Mouse (Mus musculus) forebrain, embryonic 12.5 days (tissue): ENCODE data around the gene Hoxa7. TPM values are rescaled to one million over a fixed set of nuclear protein-coding genes. Genes with fewer than 3 reads are reported as not detected.

Experiments
- ATAC-seq: fragments of 200-750 bp; cut with Nextera tagmentation; 2 replicates; pipeline ENCODE4 v1.8.0; 2017; ENCODE audit warnings: moderate TSS enrichment; ENCODE audit not compliant: low FRiP score
- H3K27ac ChIP-seq: fragments of 300-500 bp; sonication (generic); 2 replicates; pipeline ENCODE4 v1.5.1; 2016; ENCODE audit warnings: mild to moderate bottlenecking
- H3K27me3 ChIP-seq: fragments of 300-500 bp; sonication (generic); 2 replicates; pipeline ENCODE4 v1.6.1; 2016; ENCODE audit warnings: mild to moderate bottlenecking
- H3K36me3 ChIP-seq: fragments of 300-500 bp; sonication (generic); replicated peaks from 2 replicates; pipeline ENCODE4 v1.6.1; 2016; ENCODE audit warnings: mild to moderate bottlenecking
- H3K4me1 ChIP-seq: fragments of 300-500 bp; sonication (generic); 2 replicates; pipeline ENCODE4 v1.6.1; 2016
- H3K4me2 ChIP-seq: fragments of 300-500 bp; sonication (generic); 2 replicates; pipeline ENCODE4 v1.6.1; 2016; ENCODE audit warnings: mild to moderate bottlenecking, moderate library complexity
- H3K4me3 ChIP-seq: fragments of 300-500 bp; sonication (generic); replicated peaks from 2 replicates; pipeline ENCODE4 v1.5.1; 2016; ENCODE audit warnings: mild to moderate bottlenecking
- H3K9ac ChIP-seq: fragments of 300-500 bp; sonication (generic); 2 replicates; pipeline ENCODE4 v1.6.1; 2016; ENCODE audit warnings: mild to moderate bottlenecking
- H3K9me3 ChIP-seq: fragments of 300-500 bp; sonication (generic); 2 replicates; pipeline ENCODE4 v1.6.1; 2016
- WGBS: fragments of 180-500 bp; shearing (Covaris S2); methylation state at CpG from one replicate; pipeline ENCODE4 v1.1.7; 2016; 5-methylcytosine and 5-hydroxymethylcytosine counted together
- polyA plus RNA-seq: library from polyadenylated mRNA; unstranded; fragments of >200 nt; fragmentation: Nextera tagmentation; extraction: Ambion mirVana; gene quantifications from 2 replicates; pipeline ENCODE4 v1.2.1, GENCODE M21; 2016

Gene Hoxa7
- polyA plus RNA-seq, 1 experiment from 2014 or later, result not detected

DNA sequence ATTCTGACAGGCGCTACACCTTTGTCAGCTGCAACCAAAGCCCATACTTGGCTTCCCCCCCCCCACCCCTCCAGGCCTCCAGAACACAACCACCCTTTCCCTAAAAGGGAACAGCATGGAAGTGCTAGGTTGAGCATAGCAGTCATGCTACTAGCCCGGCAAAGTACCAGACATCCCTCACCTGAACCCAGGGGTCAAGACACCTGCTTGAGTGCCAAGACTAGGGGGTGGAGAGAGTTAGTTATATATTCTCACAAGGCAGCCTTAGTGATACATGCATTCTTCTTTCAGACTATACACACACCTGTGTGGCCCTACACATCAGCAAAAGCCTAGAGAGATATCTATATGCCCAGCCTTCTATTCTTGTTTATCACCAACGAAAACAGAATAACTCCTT lies 35.8 kb downstream of the Hoxa7 start:
- Histone ChIP-seq H3K9ac (no peak overlapping the region), H3K4me2 (no peak overlapping the region), H3K27me3 (peaks cover 100% of the 10 kb centered on the region), H3K27ac (no peak overlapping the region), H3K4me3 (no peak overlapping the region), H3K36me3 (no peaks in the 10 kb centered on the region), H3K4me1 (no peaks in the 10 kb centered on the region), H3K9me3 (no peaks in the 10 kb centered on the region)
- no peak for ATAC-seq
- WGBS, result 13% methylated on average over 3 of the region's 3 CpGs

DNA sequence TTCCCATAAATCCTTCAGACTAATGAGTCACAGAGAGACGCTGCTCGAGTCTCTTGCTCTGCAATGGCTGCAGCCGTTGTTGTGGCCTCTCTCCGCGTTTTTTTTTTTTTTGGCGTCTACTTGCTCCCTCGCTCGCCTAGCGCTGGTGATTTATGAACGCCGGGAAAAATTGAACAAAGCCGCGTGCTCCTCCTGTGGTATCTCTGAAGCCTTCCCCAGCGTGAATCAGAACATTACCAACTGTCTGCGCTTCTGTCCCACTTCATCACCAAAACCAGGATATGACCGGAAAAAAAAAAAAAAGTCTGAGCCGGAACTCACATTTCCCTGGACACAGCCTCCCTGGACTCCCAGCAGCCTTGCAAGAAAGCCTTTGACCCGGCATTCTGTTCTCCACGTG lies 36.4 kb downstream of the Hoxa7 start:
- Histone ChIP-seq H3K27me3 (peaks cover 100% of the 10 kb centered on the region), H3K4me3 (no peak overlapping the region), H3K27ac (no peak overlapping the region), H3K36me3 (no peaks in the 10 kb centered on the region), H3K9me3 (no peaks in the 10 kb centered on the region), H3K4me2 (no peak overlapping the region), H3K4me1 (no peaks in the 10 kb centered on the region), H3K9ac (no peak overlapping the region)
- WGBS, result 2% methylated on average over 19 of the region's 19 CpGs
- ATAC-seq, result no peak

DNA sequence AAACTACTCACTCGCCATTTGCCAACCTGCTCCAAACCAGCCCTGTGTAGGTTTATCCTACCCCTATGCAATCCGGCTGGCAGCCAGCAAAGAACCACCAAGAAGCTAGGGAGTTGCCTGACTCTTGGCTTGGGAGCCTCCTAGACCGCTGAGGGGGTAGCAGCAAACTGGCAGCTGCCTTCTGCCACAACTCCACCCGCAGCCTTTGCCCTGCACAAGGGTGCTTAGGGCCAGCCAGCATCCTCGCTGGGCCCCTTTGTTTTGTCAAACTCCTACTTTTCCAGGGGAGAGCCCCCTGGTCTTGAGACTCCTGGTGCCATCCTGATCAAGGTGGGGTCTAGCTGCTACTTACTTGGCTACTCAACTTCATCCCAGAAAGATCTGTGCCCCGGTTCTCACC lies 37.0 kb downstream of the Hoxa7 start:
- Histone ChIP-seq H3K9me3 (no peaks in the 10 kb centered on the region), H3K9ac (no peak overlapping the region), H3K4me2 (no peak overlapping the region), H3K4me3 (no peak overlapping the region), H3K36me3 (no peaks in the 10 kb centered on the region), H3K4me1 (no peaks in the 10 kb centered on the region), H3K27ac (no peak overlapping the region), H3K27me3 (peaks cover 100% of the 10 kb centered on the region)
- no peak for ATAC-seq
- WGBS, result 4% methylated on average over 6 of the region's 6 CpGs

DNA sequence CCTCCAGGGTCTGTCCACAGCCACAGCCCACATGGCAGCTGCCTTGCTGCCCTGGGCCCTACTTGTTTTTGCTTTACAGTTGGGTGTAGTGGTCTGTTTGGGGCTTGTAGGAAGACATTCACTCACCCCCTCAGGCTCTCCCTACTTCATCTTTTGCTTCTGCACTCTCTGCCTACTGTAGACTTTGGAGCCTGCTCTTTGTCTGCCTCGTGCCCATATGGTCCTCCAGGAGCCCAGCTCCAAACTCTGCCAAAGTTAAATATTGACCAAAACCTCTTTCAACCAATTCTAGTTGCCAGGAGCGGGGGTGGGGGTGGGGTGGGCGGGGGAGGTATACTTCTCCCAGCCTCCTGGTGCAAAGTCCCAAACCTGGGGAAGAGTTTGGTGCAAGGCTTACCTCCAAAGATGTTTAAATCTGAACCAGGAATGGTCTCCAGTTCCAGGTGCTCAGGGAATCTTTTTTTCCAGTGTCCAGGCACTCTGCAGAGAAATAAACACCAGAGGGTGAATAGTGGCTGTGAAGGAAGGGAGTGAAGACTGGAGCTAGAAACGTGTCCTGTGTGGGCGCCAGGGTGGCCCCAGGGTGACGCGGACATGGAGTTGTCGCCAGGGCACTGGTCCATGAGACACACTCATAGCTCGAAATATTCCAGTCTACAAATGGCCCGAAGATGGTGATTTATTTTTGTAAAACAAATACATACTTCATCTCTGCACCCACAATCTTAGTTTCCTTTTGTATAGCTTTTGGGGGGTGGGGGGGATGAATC lies 38.2 kb downstream of the Hoxa7 start:
- 8% methylated on average over 10 of the region's 10 CpGs for WGBS
- H3K9ac ChIP-seq, result no peak overlapping the region

DNA sequence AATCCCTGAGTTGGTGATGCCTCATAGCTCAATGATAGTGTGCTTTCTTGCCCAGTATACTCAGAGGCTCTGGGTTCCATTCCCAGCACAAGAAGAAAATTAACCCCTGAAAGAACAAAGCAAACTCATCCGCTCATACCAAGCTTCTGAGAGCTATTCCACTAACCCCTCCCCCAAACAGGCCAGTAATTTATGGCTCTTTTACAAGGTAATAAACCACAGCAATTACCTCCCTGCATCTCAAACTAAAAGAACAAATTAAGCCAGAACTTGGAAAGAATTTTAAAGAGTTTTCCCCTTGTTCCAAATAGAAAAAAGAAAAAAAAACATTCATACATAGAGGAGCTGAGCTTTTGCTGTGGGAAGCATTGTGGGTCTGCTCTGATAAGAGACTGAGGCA lies 38.9 kb downstream of the Hoxa7 start:
- Histone ChIP-seq H3K27ac (no peak overlapping the region), H3K4me3 (no peak overlapping the region), H3K36me3 (no peaks in the 10 kb centered on the region), H3K4me1 (no peaks in the 10 kb centered on the region), H3K9me3 (no peaks in the 10 kb centered on the region), H3K9ac (no peak overlapping the region), H3K27me3 (peaks cover 100% of the 10 kb centered on the region), H3K4me2 (no peak overlapping the region)
- no peak for ATAC-seq
- WGBS, result 4% methylated on average over 1 of the region's 1 CpGs

More for the DNA sequence above, 38.2 kb downstream of the Hoxa7 start:
- no peak overlapping the region for H3K27ac ChIP-seq
- no peak overlapping the region for H3K4me2 ChIP-seq
- peaks cover 100% of the 10 kb centered on the region for H3K27me3 ChIP-seq
- no peaks in the 10 kb centered on the region for H3K4me1 ChIP-seq
- ATAC-seq, result no peak
- H3K36me3 ChIP-seq, result no peaks in the 10 kb centered on the region
- H3K4me3 ChIP-seq, result no peak overlapping the region
- no peaks in the 10 kb centered on the region for H3K9me3 ChIP-seq

DNA sequence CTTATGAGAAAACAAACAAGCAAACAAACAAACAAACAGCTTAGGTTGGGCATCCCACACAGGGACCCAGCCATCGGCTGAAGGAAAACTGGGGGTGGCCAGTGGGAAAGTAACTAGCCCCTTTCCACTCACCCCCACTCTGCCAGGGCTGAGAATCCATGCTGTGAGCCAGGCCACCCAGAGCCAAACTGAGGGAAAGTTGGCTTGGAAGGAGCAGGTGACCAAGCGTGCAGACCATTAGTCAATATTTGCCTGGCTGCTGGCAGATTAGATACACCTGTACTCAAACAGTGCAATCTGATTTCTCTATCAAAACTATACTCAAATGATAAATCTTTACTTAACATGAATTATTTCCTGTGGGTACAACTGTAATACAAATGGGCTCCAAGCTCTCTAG lies 39.6 kb downstream of the Hoxa7 start:
- no peak for ATAC-seq
- Histone ChIP-seq H3K27me3 (peaks cover 100% of the 10 kb centered on the region), H3K4me1 (no peaks in the 10 kb centered on the region), H3K4me2 (no peak overlapping the region), H3K9me3 (no peaks in the 10 kb centered on the region), H3K36me3 (no peaks in the 10 kb centered on the region), H3K4me3 (no peak overlapping the region), H3K27ac (no peak overlapping the region), H3K9ac (no peak overlapping the region)
- 10% methylated on average over 2 of the region's 2 CpGs for WGBS

DNA sequence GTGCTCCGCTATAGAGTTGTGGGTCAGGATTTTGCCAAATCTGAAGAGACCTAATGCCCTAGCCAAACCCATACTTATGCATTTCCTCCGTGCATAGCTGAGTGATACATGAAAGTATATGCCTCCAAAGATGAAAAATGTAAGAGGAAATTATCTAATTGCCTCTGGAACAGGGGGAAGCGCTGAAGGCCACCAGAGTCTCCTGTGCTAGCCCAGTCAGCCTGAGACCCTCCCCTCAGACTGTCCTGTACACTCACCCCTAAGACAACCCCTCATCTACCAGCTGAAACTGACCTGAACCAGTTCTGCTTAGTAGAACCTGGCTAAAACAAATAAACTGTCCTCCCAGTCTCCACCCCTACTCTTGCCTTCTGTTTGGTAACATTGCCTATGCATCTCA lies 40.9 kb downstream of the Hoxa7 start:
- Histone ChIP-seq H3K4me1 (peaks cover 3% of the 10 kb centered on the region), H3K27ac (no peak overlapping the region), H3K4me3 (no peak overlapping the region), H3K9me3 (no peaks in the 10 kb centered on the region), H3K4me2 (no peak overlapping the region), H3K9ac (no peak overlapping the region), H3K27me3 (peaks cover 100% of the 10 kb centered on the region), H3K36me3 (no peaks in the 10 kb centered on the region)
- WGBS, result 2% methylated on average over 3 of the region's 3 CpGs
- ATAC-seq, result no peak

DNA sequence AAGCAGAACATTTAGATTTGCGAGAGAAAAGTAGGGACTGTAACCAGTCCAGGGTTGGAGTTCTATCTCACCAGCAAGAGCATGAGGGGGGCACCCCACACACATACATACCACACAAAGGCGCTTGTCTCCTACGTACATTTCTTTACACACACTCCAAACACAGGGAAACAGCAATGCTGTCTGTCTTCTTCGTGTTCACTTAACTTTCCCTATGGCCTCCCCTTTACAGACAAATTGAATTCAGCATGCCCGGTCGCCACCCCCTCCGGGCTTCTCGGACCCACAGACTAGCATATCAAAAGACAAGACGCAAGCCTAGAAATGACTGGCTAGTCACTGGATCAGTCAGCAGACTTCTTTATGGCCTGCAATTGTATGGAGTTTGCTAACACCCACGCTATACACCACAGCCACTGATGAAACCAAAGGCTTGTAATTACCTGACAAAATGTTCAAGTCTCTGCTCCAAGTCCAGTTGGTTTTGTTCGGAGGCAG lies 41.4 kb downstream of the Hoxa7 start:
- Histone ChIP-seq H3K9me3 (no peaks in the 10 kb centered on the region), H3K4me3 (no peak overlapping the region), H3K4me1 (peaks cover 6% of the 10 kb centered on the region), H3K9ac (no peak overlapping the region), H3K4me2 (no peak overlapping the region), H3K36me3 (no peaks in the 10 kb centered on the region), H3K27ac (no peak overlapping the region), H3K27me3 (peaks cover 100% of the 10 kb centered on the region)
- WGBS, result under 1% methylated on average over 11 of the region's 11 CpGs
- no peak for ATAC-seq

DNA sequence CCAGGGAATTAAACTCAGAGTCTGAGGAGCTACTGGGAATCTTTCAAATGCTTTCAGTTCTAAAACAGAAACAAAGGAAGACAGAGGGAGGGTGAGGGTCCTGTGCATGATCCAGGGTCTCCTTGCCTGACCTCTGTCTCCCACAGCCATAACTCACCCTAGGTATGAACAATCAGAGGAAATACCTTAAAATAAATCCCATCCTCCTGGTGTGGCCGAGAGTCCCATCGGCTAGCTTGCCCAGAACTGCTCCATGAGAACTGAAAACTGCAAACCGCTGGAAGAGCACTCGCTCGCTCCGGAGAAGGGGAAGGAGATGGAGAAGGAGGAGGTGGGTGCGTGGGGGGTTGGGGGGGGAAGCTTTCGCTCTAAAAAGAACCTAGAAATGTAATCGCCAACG lies 42.0 kb downstream of the Hoxa7 start:
- no peak overlapping the region for H3K4me3 ChIP-seq
- H3K4me1 ChIP-seq, result peaks cover 6% of the 10 kb centered on the region
- H3K27ac ChIP-seq, result no peak overlapping the region
- no peaks in the 10 kb centered on the region for H3K9me3 ChIP-seq
- no peak for ATAC-seq
- peaks cover 100% of the 10 kb centered on the region for H3K27me3 ChIP-seq
- no peak overlapping the region for H3K9ac ChIP-seq
- WGBS, result 2% methylated on average over 10 of the region's 10 CpGs
- H3K4me2 ChIP-seq, result no peak overlapping the region
- no peaks in the 10 kb centered on the region for H3K36me3 ChIP-seq

DNA sequence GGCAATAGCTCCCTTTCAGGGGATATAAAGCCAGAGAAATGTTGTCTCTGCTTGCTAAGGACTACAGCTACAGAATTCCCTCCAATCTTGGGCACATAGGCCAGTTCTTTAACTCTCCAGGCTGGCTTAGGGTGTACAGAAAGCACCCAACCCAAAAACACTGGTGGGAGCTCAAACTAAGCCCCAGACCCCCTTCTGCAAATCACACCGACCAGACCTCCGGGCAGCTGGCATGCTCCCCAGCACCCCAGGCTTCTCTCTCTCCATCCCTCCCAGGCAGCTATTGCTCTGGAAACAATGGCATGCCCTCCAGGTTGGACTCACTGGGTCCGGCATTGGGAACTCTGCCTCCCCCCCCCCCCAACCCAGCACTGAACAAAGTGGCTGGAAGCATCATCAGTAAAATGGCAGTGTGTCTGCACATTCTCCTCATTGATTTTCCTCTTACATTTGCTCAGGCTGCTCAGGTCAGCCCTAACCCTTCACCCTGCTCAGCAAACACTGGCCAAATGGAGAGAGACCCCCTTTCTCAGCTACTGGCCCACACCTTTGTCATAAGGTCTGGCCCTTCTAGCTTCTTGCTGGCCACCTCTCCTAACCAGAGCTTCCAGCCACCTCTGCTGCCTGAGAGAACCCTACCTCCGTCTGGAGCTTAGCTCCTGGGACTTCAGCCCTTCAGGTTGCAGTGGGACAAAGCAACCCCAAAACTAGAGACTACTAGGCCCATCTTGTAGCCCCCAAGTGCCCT lies 42.6 kb downstream of the Hoxa7 start:
- Histone ChIP-seq H3K4me1 (peaks cover 6% of the 10 kb centered on the region), H3K27ac (no peak overlapping the region), H3K36me3 (no peaks in the 10 kb centered on the region), H3K9ac (no peak overlapping the region), H3K27me3 (peaks cover 98% of the 10 kb centered on the region), H3K9me3 (no peaks in the 10 kb centered on the region), H3K4me3 (no peak overlapping the region), H3K4me2 (no peak overlapping the region)
- 0% methylated on average over 4 of the region's 4 CpGs for WGBS
- no peak for ATAC-seq

DNA sequence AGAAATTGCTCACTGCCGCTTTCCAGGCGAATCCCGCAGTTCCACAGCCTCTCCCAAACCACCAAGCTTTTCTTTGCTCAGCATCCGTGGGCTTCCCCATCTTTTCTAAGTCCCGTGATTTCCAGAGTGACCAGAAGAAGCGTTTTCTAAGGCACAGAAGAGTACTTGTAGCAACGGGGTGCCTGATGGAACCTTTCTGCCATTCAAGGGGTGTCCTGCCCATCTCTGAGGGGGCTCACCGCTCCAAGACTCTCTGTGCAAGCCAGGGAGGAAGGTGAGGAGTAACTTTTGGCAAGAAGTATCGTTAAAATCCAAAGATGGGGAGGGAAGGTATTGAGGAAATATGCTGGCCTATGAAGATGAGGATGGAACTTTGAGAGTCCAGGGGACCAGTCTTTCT lies 43.8 kb downstream of the Hoxa7 start:
- peaks cover 6% of the 10 kb centered on the region for H3K4me1 ChIP-seq
- no peak overlapping the region for H3K4me2 ChIP-seq
- no peak for ATAC-seq
- H3K27ac ChIP-seq, result no peak overlapping the region
- no peak overlapping the region for H3K4me3 ChIP-seq
- no peak overlapping the region for H3K9ac ChIP-seq
- H3K9me3 ChIP-seq, result no peaks in the 10 kb centered on the region
- 2% methylated on average over 9 of the region's 9 CpGs for WGBS
- H3K27me3 ChIP-seq, result peaks cover 97% of the 10 kb centered on the region
- H3K36me3 ChIP-seq, result no peaks in the 10 kb centered on the region

DNA sequence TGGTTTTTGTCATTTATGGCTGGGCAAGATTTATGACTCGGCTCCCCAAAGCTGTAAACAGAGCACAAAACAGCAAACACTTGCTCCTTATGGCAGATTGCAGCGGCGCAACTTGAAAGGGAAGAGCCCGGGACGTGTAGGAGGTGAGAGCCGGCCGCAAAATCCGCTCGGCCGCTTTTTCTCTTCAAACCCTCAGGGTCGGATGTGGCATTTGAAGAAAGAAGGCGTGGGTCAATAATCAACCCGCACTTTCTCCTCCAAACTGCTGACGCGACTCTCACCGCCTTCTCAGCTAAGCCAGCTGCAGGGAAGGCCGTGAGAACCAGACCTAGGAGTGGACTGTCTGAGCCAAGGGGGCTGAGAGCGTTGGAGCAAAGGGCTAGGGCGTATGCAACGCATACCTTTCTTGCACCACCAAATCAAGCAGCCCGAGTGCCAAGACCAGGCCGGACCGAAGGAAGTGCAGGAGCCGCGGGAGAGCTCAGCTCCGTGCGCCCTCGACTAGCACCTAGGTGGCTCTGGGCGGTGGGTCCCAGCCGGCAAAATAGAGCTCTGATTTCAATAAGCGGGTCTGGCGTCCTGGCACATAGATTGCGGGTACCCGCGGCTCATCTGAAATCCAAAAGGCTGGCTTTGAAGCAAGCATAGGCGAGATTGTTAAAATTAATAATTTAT lies 44.5 kb downstream of the Hoxa7 start, which contains the start of gene 5730596B20Rik:
5730596B20Rik (plus strand) TSS at position 438 of the 675 bp plus-strand sequence.
- no peaks in the 10 kb centered on the region for H3K9me3 ChIP-seq
- no peaks in the 10 kb centered on the region for H3K36me3 ChIP-seq
- under 1% methylated on average over 36 of the region's 36 CpGs for WGBS
- peaks cover 97% of the 10 kb centered on the region for H3K27me3 ChIP-seq
- H3K27ac ChIP-seq, result no peak within 1 kb of the TSS
- H3K4me1 ChIP-seq, result peaks cover 12% of the 10 kb centered on the region
- no peak within 1 kb of the TSS for H3K9ac ChIP-seq
- no peak within 1 kb of the TSS for H3K4me3 ChIP-seq
- H3K4me2 ChIP-seq, result no peak within 1 kb of the TSS
- ATAC-seq, result no peak
